Mouse (Mus musculus) intestine, embryonic 14.5 days (tissue): ENCODE measurements around the gene Rpl22. TPM values are rescaled to one million over a fixed set of nuclear protein-coding genes. Genes with fewer than 3 reads are reported as not detected.

Experiments
- ATAC-seq: fragments of 200-750 bp; cut with Nextera tagmentation; replicated peaks from 2 replicates; pipeline ENCODE4 v1.8.0; 2017; ENCODE audit warnings: low read depth, moderate number of reproducible peaks, moderate TSS enrichment, moderate library complexity; ENCODE audit not compliant: low FRiP score, low TSS enrichment
- DNase-seq: peaks from one replicate; pipeline ENCODE4 v3.0.0-alpha.2; 2018; ENCODE audit warnings: low spot score
- H3K27ac ChIP-seq: fragments of 300-500 bp; sonication (generic); 2 replicates; pipeline ENCODE4 v1.5.1; 2014; ENCODE audit warnings: low read depth, mild to moderate bottlenecking, control low read depth
- H3K27me3 ChIP-seq: fragments of 300-500 bp; sonication (generic); replicated peaks from 2 replicates; pipeline ENCODE4 v1.6.1; 2014; ENCODE audit warnings: low read length, control low read depth; ENCODE audit not compliant: control insufficient read depth, insufficient read depth
- H3K36me3 ChIP-seq: fragments of 300-500 bp; sonication (generic); 2 replicates; pipeline ENCODE4 v1.6.1; 2014; ENCODE audit warnings: low read length, control low read depth; ENCODE audit not compliant: control insufficient read depth, insufficient read depth
- H3K4me1 ChIP-seq: fragments of 300-500 bp; sonication (generic); replicated peaks from 2 replicates; pipeline ENCODE4 v1.6.1; 2014; ENCODE audit warnings: low read length, control low read depth, mixed read lengths; ENCODE audit not compliant: control insufficient read depth, insufficient read depth
- H3K4me2 ChIP-seq: fragments of 300-500 bp; sonication (generic); 2 replicates; pipeline ENCODE4 v1.6.1; 2014; ENCODE audit warnings: low read length
- H3K4me3 ChIP-seq: fragments of 300-500 bp; sonication (generic); 2 replicates; pipeline ENCODE4 v1.5.1; 2014; ENCODE audit warnings: low read depth, low read length, control low read depth, mixed read lengths
- H3K9ac ChIP-seq: fragments of 300-500 bp; sonication (generic); 2 replicates; pipeline ENCODE4 v1.6.1; 2014; ENCODE audit warnings: mild to moderate bottlenecking, low read length
- H3K9me3 ChIP-seq: fragments of 300-500 bp; sonication (generic); 2 replicates; pipeline ENCODE4 v1.6.1; 2016; ENCODE audit warnings: low read length, control low read depth; ENCODE audit not compliant: control insufficient read depth
- WGBS: fragments of 180-500 bp; shearing (Covaris S2); extraction: QIAGEN DNeasy Blood & Tissue Kit; methylation state at CpG from one replicate; pipeline ENCODE4 v1.1.7; 2014; 5-methylcytosine and 5-hydroxymethylcytosine counted together
- polyA plus RNA-seq: library from polyadenylated mRNA; unstranded; fragments of >200 nt; fragmentation: Nextera tagmentation; extraction: Ambion mirVana; gene quantifications from 2 replicates; pipeline ENCODE4 v1.2.1, GENCODE M21; 2014

Gene Rpl22
- polyA plus RNA-seq, 1 experiment from 2014 or later: 504 TPM

DNA sequence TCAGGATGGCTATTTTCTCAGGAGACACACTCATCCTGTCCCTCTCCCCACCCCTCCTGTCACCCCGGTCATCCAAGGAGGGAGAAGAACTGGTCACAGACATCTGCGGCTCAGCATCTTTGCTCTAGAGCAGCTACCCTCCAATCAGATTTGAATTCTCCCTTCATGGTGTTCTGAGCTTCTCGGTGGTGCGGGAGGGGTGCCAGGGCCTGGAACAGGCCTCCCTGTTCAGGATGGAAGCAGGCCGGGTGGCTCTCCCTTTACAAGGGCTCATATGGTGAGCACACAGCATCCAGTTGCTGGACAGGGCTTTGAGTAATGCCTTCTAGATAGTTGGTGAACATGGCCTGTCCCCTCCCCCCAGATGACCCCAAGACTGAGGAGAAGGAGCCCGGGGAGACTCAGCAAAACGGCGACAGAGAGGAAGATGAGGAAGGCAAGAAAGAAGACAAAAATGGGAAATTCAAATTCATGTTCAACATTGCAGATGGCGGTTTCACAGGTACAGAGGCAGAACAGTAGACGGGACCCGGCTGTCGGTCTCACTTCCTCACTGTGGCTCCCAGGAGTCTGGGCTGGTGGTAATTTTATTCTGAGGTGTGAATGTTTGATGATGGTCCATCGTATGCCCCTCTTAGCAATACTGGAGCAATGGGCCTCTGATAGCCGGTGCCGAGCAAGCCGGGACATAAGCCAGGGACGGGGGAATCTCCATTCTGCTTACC lies 57.1 kb downstream of the Rpl22 start:
- no peaks in the 10 kb centered on the region for H3K4me1 ChIP-seq
- H3K36me3 ChIP-seq: no peaks in the 10 kb centered on the region
- no peak overlapping the region for H3K4me3 ChIP-seq
- H3K9me3 ChIP-seq: no peaks in the 10 kb centered on the region
- DNase-seq (no peak), ATAC-seq (no peak)
- no peak overlapping the region for H3K4me2 ChIP-seq
- no peak overlapping the region for H3K9ac ChIP-seq
- no peaks in the 10 kb centered on the region for H3K27me3 ChIP-seq
- no peak overlapping the region for H3K27ac ChIP-seq
- WGBS: 81% methylated on average over 17 of the region's 17 CpGs

Other genes with a start within 250 kb of the Rpl22 start
- 0.97 and 0.98 TPM in 2 replicates for gene Tnfrsf25, start 209.8 kb upstream of the Rpl22 start, polyA plus RNA-seq
- 22.8 and 24.2 TPM in 2 replicates for gene Espn, start 173.4 kb upstream of the Rpl22 start, polyA plus RNA-seq
- gene Hes2, start 166.9 kb upstream of the Rpl22 start, polyA plus RNA-seq: not detected in 2 replicates
- 61.5 and 69.7 TPM in 2 replicates for gene Acot7, start 147.6 kb upstream of the Rpl22 start, polyA plus RNA-seq
- gene Gpr153, start 51.5 kb upstream of the Rpl22 start, polyA plus RNA-seq: 8.2 and 9.4 TPM in 2 replicates
- gene Hes3, start 34.1 kb upstream of the Rpl22 start, polyA plus RNA-seq: not detected in 2 replicates
- 22.0 and 25.8 TPM in 2 replicates for gene Icmt, start 28.5 kb upstream of the Rpl22 start, polyA plus RNA-seq
- 1.7 and 1.8 TPM in 2 replicates for gene Rnf207, start 6.7 kb upstream of the Rpl22 start, polyA plus RNA-seq
- 1.1 and 1.7 TPM in 2 replicates for gene Chd5, start 12.9 kb downstream of the Rpl22 start, polyA plus RNA-seq
- 2.7 TPM in 2 replicates for gene Nphp4, start 151.0 kb downstream of the Rpl22 start, polyA plus RNA-seq
- 3.8 TPM in 2 replicates for gene Kcnab2, start 152.1 kb downstream of the Rpl22 start, polyA plus RNA-seq